Mouse (Mus musculus) lung, adult 2 months (tissue): ENCODE measurements around the gene Gm20388.

Experiments
- CTCF ChIP-seq: fragments of 200-500 bp; IDR thresholded peaks from 2 replicates; pipeline ENCODE4 v1.5.1; 2011; ENCODE audit warnings: mild to moderate bottlenecking, low read length, control low read depth; ENCODE audit not compliant: insufficient read depth
- POLR2A ChIP-seq: fragments of 200-500 bp; IDR thresholded peaks from 2 replicates; pipeline ENCODE4 v1.6.1; 2011; ENCODE audit warnings: low read depth, mild to moderate bottlenecking, control low read depth, low read length, borderline replicate concordance; ENCODE audit errors: extremely low read depth

DNA sequence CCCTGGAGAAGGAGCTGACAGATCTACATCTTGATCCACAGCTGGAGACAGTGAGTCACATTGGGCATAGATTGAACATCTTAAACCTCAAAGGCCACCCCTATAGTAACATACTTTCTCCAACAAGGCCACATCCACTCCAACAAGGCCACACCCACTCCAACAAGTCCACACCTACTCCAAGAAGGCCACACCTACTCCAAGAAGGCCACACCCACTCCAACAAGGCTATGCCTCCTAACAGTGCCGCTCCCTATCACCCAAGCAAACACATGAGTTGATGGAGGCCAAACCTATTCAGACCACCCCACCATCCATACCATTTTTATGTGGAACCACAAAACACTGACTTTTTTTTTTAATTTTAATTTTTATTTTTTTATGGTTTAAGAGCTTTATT lies 3756.2 kb downstream of the Gm20388 start:
- no peak for TF ChIP-seq CTCF
- TF ChIP-seq POLR2A: no peak
